Mouse (Mus musculus) erythroblast, embryonic 14.5 days (primary cell): ENCODE data around the gene Pcnx.

Source experiments
- GATA1 ChIP-seq: IDR thresholded peaks from 2 replicates; pipeline ENCODE4 v1.6.1; 2012; ENCODE audit warnings: low read length, inconsistent platforms, mixed read lengths
- TAL1 ChIP-seq: IDR thresholded peaks from 3 replicates; pipeline ENCODE4 v1.6.1; 2012; ENCODE audit warnings: low read length, inconsistent platforms, mixed read lengths

DNA sequence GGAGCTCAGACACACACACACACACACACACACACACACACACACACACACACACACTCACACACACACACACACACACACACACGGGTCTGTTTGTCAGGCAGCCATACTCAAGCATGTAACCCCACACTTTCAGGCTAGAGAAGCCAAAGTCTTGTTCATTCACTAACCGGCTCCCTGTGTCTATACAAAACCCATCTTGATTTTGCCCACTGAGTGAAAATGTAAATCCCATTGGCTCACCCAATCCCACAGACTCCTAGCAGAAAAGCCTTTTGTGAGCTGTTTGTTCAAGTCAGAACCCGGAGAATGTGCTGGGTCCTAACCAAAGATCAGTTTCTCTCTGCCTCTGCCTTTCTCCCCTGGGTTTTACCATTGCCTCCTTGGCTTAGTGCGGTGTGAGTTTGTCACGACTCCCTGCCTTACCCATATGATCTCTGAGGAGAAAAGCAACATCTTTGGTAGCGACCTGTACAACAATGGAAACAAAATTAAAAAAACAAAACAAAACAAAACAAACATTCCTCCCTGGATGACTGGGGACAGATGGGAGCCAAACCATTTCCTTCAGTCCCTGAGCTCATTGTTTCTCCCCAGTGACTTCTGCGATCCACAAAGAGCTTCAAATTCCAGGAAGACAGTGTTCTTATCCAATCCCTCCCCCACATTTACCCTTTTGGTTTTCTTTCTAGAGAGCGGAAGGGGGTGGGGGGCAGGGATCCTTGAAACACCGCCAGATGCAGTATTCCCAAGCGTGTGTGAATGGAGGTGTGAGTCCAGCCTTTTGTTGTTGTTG is 43.3 kb upstream of the Pcnx start:
- no peak for TF ChIP-seq TAL1
- TF ChIP-seq GATA1 = no peak
